Mouse (Mus musculus): Measurements from ENCODE around the gene Tbrg1. TPM values are rescaled to one million over a fixed set of nuclear protein-coding genes. Genes with fewer than 3 reads are reported as not detected.

Tbrg1 gene
- polyA plus RNA-seq, 1 experiment from 2014 or later: 59.7 TPM

GRCm38 (mm10) chr9:37627263-37627662, 29.8 kb downstream of the Tbrg1 start:
- no peaks in the 10 kb centered on the region for H3K4me1 ChIP-seq (ENCODE audit: insufficient read depth)
- H3K9me3 ChIP-seq (ENCODE audit: low read length): no peaks in the 10 kb centered on the region
- no peak overlapping the region for H3K4me2 ChIP-seq (ENCODE audit: low read depth, low read length)
- H3K4me3 ChIP-seq (ENCODE audit: low read depth, low read length): no peak overlapping the region
- H3K27ac ChIP-seq (ENCODE audit: low read depth): no peak overlapping the region
- no peaks in the 10 kb centered on the region for H3K27me3 ChIP-seq (ENCODE audit: insufficient read depth, low read length)
- TF ChIP-seq CTCF (IDR thresholded peaks at IDR 0.05; ENCODE audit: low read depth): no peak
- no peak for DNase-seq
- H3K36me3 ChIP-seq (replicated peaks; ENCODE audit: insufficient read depth, low read length): no peaks in the 10 kb centered on the region; the same call in 1 of the 2 replicates
- WGBS (ENCODE audit: insufficient replicate concordance): 89% methylated on average over 1 of the region's 1 CpGs
- no peak for ATAC-seq
- H3K9ac ChIP-seq (replicated peaks): no peak overlapping the region

- Histone ChIP-seq H3K27ac (ENCODE audit: low read depth) (no peak overlapping the region), H3K36me3 (replicated peaks; ENCODE audit: insufficient read depth, low read length) (no peaks in the 10 kb centered on the region; the same call in 1 of the 2 replicates), H3K4me1 (ENCODE audit: insufficient read depth) (no peaks in the 10 kb centered on the region), H3K9ac (replicated peaks) (no peak overlapping the region), H3K9me3 (ENCODE audit: low read length) (no peaks in the 10 kb centered on the region), H3K27me3 (ENCODE audit: insufficient read depth, low read length) (no peaks in the 10 kb centered on the region), H3K4me3 (ENCODE audit: low read depth, low read length) (no peak overlapping the region), H3K4me2 (ENCODE audit: low read depth, low read length) (no peak overlapping the region)
- 48% methylated on average over 3 of the region's 3 CpGs for WGBS (ENCODE audit: insufficient replicate concordance)
- TF ChIP-seq EP300 (IDR thresholded peaks at IDR 0.05; ENCODE audit: low read depth) (no peak), CTCF (IDR thresholded peaks at IDR 0.05; ENCODE audit: low read depth) (no peak)
- DNase-seq (no peak), ATAC-seq (peak; percentile 40; the same call in 1 of the 2 replicates)
These were observed 31.0 kb downstream of the Tbrg1 start for GRCm38 (mm10) chr9:37626103-37626567.

- Histone ChIP-seq H3K27me3 (ENCODE audit: insufficient read depth, low read length) (no peaks in the 10 kb centered on the region), H3K27ac (ENCODE audit: low read depth) (no peak overlapping the region), H3K4me1 (ENCODE audit: insufficient read depth) (no peaks in the 10 kb centered on the region), H3K36me3 (replicated peaks; ENCODE audit: insufficient read depth, low read length) (no peaks in the 10 kb centered on the region; the same call in 1 of the 2 replicates), H3K9ac (replicated peaks) (no peak overlapping the region), H3K4me3 (ENCODE audit: low read depth, low read length) (no peak overlapping the region), H3K4me2 (ENCODE audit: low read depth, low read length) (no peak overlapping the region), H3K9me3 (ENCODE audit: low read length) (no peaks in the 10 kb centered on the region)
- no peak for TF ChIP-seq EP300 (IDR thresholded peaks at IDR 0.05; ENCODE audit: low read depth)
- TF ChIP-seq CTCF (IDR thresholded peaks at IDR 0.05; ENCODE audit: low read depth): no peak
- ATAC-seq (no peak), DNase-seq (no peak)
- WGBS (ENCODE audit: insufficient replicate concordance): 64% methylated on average over 7 of the region's 7 CpGs
These were observed 31.5 kb downstream of the Tbrg1 start for GRCm38 (mm10) chr9:37625641-37626040.

GRCm38 (mm10) chr9:37625129-37625528, 32.0 kb downstream of the Tbrg1 start:
- DNase-seq (no peak), ATAC-seq (no peak)
- Histone ChIP-seq H3K4me1 (ENCODE audit: insufficient read depth) (no peaks in the 10 kb centered on the region), H3K4me2 (ENCODE audit: low read depth, low read length) (no peak overlapping the region), H3K27ac (ENCODE audit: low read depth) (no peak overlapping the region), H3K36me3 (replicated peaks; ENCODE audit: insufficient read depth, low read length) (peaks cover under 1% of the 10 kb centered on the region; the same call in 1 of the 2 replicates), H3K9ac (replicated peaks) (no peak overlapping the region), H3K9me3 (ENCODE audit: low read length) (no peaks in the 10 kb centered on the region), H3K27me3 (ENCODE audit: insufficient read depth, low read length) (no peaks in the 10 kb centered on the region), H3K4me3 (ENCODE audit: low read depth, low read length) (no peak overlapping the region)
- 77% methylated on average over 3 of the region's 3 CpGs for WGBS (ENCODE audit: insufficient replicate concordance)
- TF ChIP-seq CTCF (IDR thresholded peaks at IDR 0.05; ENCODE audit: low read depth): no peak
- TF ChIP-seq EP300 (IDR thresholded peaks at IDR 0.05; ENCODE audit: low read depth): no peak

GRCm38 (mm10) chr9:37624502-37624901, 32.6 kb downstream of the Tbrg1 start:
- H3K27ac ChIP-seq (ENCODE audit: low read depth): no peak overlapping the region
- H3K9me3 ChIP-seq (ENCODE audit: low read length): no peaks in the 10 kb centered on the region
- ATAC-seq (no peak), DNase-seq (no peak)
- H3K9ac ChIP-seq (replicated peaks): no peak overlapping the region
- peaks cover 3% of the 10 kb centered on the region; the same call in 1 of the 2 replicates for H3K36me3 ChIP-seq (replicated peaks; ENCODE audit: insufficient read depth, low read length)
- TF ChIP-seq CTCF (IDR thresholded peaks at IDR 0.05; ENCODE audit: low read depth) (no peak), EP300 (IDR thresholded peaks at IDR 0.05; ENCODE audit: low read depth) (no peak)
- no peaks in the 10 kb centered on the region for H3K27me3 ChIP-seq (ENCODE audit: insufficient read depth, low read length)
- no peak overlapping the region for H3K4me2 ChIP-seq (ENCODE audit: low read depth, low read length)
- no peaks in the 10 kb centered on the region for H3K4me1 ChIP-seq (ENCODE audit: insufficient read depth)
- 88% methylated on average over 1 of the region's 1 CpGs for WGBS (ENCODE audit: insufficient replicate concordance)
- H3K4me3 ChIP-seq (ENCODE audit: low read depth, low read length): no peak overlapping the region

GRCm38 (mm10) chr9:37623981-37624380, 33.1 kb downstream of the Tbrg1 start:
- 81% methylated on average over 3 of the region's 3 CpGs for WGBS (ENCODE audit: insufficient replicate concordance)
- no peaks in the 10 kb centered on the region for H3K27me3 ChIP-seq (ENCODE audit: insufficient read depth, low read length)
- no peak overlapping the region for H3K27ac ChIP-seq (ENCODE audit: low read depth)
- H3K9ac ChIP-seq (replicated peaks): no peak overlapping the region
- no peak overlapping the region for H3K4me3 ChIP-seq (ENCODE audit: low read depth, low read length)
- no peak overlapping the region for H3K4me2 ChIP-seq (ENCODE audit: low read depth, low read length)
- no peaks in the 10 kb centered on the region for H3K9me3 ChIP-seq (ENCODE audit: low read length)
- no peaks in the 10 kb centered on the region for H3K4me1 ChIP-seq (ENCODE audit: insufficient read depth)
- DNase-seq: no peak
- no peak for ATAC-seq
- TF ChIP-seq CTCF (IDR thresholded peaks at IDR 0.05; ENCODE audit: low read depth): no peak
- no peak for TF ChIP-seq EP300 (IDR thresholded peaks at IDR 0.05; ENCODE audit: low read depth)
- peaks cover 3% of the 10 kb centered on the region; the same call in 1 of the 2 replicates for H3K36me3 ChIP-seq (replicated peaks; ENCODE audit: insufficient read depth, low read length)

- Histone ChIP-seq H3K9ac (replicated peaks) (no peak overlapping the region), H3K9me3 (ENCODE audit: low read length) (no peaks in the 10 kb centered on the region), H3K27ac (ENCODE audit: low read depth) (no peak overlapping the region), H3K4me3 (ENCODE audit: low read depth, low read length) (no peak overlapping the region), H3K4me1 (ENCODE audit: insufficient read depth) (no peaks in the 10 kb centered on the region), H3K4me2 (ENCODE audit: low read depth, low read length) (no peak overlapping the region), H3K27me3 (ENCODE audit: insufficient read depth, low read length) (no peaks in the 10 kb centered on the region), H3K36me3 (replicated peaks; ENCODE audit: insufficient read depth, low read length) (peaks cover 3% of the 10 kb centered on the region; the same call in 1 of the 2 replicates)
- DNase-seq (no peak), ATAC-seq (no peak)
- TF ChIP-seq CTCF (IDR thresholded peaks at IDR 0.05; ENCODE audit: low read depth): no peak
- no peak for TF ChIP-seq EP300 (IDR thresholded peaks at IDR 0.05; ENCODE audit: low read depth)
- WGBS (ENCODE audit: insufficient replicate concordance): 88% methylated on average over 6 of the region's 6 CpGs
These were observed 35.8 kb downstream of the Tbrg1 start for GRCm38 (mm10) chr9:37621290-37621689.
